Mouse (Mus musculus): ENCODE measurements around the gene Slc35f1. TPM values are rescaled to one million over a fixed set of nuclear protein-coding genes. Genes with fewer than 3 reads are reported as not detected.
"Not testable (repeated sequence)": the region's sequence is repeated elsewhere in the genome, so short reads cannot be mapped to it uniquely, and the experiment has no call there.

Slc35f1 gene
- polyA plus RNA-seq, 1 experiment from 2014 or later = 24.5 TPM

- H3K4me3 ChIP-seq = no peak overlapping the region
- H3K9me3 ChIP-seq = no peaks in the 10 kb centered on the region
- peak; percentile 81 for ATAC-seq (ENCODE audit: low read depth)
- no peaks in the 10 kb centered on the region for H3K36me3 ChIP-seq
- H3K27me3 ChIP-seq = no peaks in the 10 kb centered on the region
- 23% methylated on average over 6 of the region's 6 CpGs for WGBS
- peaks cover 35% of the 10 kb centered on the region for H3K4me1 ChIP-seq (replicated peaks)
- H3K9ac ChIP-seq = no peak overlapping the region
- H3K27ac ChIP-seq (replicated peaks) = peak overlapping the region; percentile 61
- H3K4me2 ChIP-seq = no peak overlapping the region
Observed at GRCm38 (mm10) chr10:52877263-52878021, 187.1 kb downstream of the Slc35f1 start.

- H3K4me2 ChIP-seq = no peak overlapping the region
- 40% methylated on average over 4 of the region's 4 CpGs for WGBS
- H3K27me3 ChIP-seq = no peaks in the 10 kb centered on the region
- peak; percentile 52 for ATAC-seq (ENCODE audit: low read depth)
- no peaks in the 10 kb centered on the region for H3K36me3 ChIP-seq
- no peak overlapping the region for H3K9ac ChIP-seq
- H3K4me1 ChIP-seq (replicated peaks) = peaks cover 36% of the 10 kb centered on the region
- peak overlapping the region; percentile 61 for H3K27ac ChIP-seq (replicated peaks)
- no peak overlapping the region for H3K4me3 ChIP-seq
- no peaks in the 10 kb centered on the region for H3K9me3 ChIP-seq
Observed at GRCm38 (mm10) chr10:52878093-52878801, 187.9 kb downstream of the Slc35f1 start.

DNA sequence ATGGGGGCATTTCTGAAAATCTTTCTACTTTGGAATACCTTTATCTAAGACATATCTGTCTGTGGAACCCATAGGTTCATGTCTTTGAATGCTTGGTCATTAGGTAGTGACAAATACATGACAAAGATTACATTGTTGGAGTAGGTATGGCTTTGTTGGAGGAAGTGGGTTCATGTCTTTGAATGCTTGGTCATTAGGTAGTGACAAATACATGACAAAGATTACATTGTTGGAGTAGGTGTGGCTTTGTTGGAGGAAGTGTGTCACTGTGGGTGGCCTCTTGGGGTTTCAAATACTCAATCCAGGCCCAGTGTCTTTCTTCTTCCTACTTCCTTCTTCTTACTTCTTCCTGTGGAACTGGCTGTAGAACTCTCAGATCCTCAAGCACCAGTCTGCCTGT is 206.4 kb downstream of the Slc35f1 start:
- H3K4me3 ChIP-seq; ATAC-seq (ENCODE audit: low read depth): not testable (repeated sequence)

GRCm38 (mm10) chr10:52904914-52905313 is 214.6 kb downstream of the Slc35f1 start:
- Histone ChIP-seq H3K4me1 (replicated peaks) (no peaks in the 10 kb centered on the region; the same call in 1 of the 2 replicates), H3K27ac (replicated peaks) (no peak overlapping the region; the same call in 1 of the 2 replicates), H3K9me3 (no peaks in the 10 kb centered on the region), H3K4me3 (no peak overlapping the region), H3K9ac (no peak overlapping the region), H3K27me3 (no peaks in the 10 kb centered on the region), H3K4me2 (no peak overlapping the region), H3K36me3 (no peaks in the 10 kb centered on the region)
- 80% methylated on average over 2 of the region's 2 CpGs for WGBS
- ATAC-seq (ENCODE audit: low read depth) = no peak

More for the DNA sequence above, 206.4 kb downstream of the Slc35f1 start:
- H3K36me3 ChIP-seq; H3K9me3 ChIP-seq; H3K4me1 ChIP-seq (replicated peaks); H3K27ac ChIP-seq (replicated peaks); H3K4me2 ChIP-seq; H3K9ac ChIP-seq; H3K27me3 ChIP-seq: not testable (repeated sequence)

- Histone ChIP-seq H3K9me3 (no peaks in the 10 kb centered on the region), H3K27me3 (no peaks in the 10 kb centered on the region), H3K9ac (no peak overlapping the region), H3K4me3 (no peak overlapping the region), H3K36me3 (no peaks in the 10 kb centered on the region), H3K27ac (replicated peaks) (no peak overlapping the region), H3K4me2 (no peak overlapping the region), H3K4me1 (replicated peaks) (no peaks in the 10 kb centered on the region)
- WGBS = 73% methylated on average over 2 of the region's 2 CpGs
- no peak for ATAC-seq (ENCODE audit: low read depth)
Observed at GRCm38 (mm10) chr10:52911762-52912161, 221.4 kb downstream of the Slc35f1 start.

GRCm38 (mm10) chr10:52918715-52919114 is 228.4 kb downstream of the Slc35f1 start:
- H3K36me3 ChIP-seq = no peaks in the 10 kb centered on the region
- H3K27ac ChIP-seq (replicated peaks) = no peak overlapping the region
- no peak overlapping the region for H3K4me2 ChIP-seq
- H3K4me3 ChIP-seq = no peak overlapping the region
- no peak overlapping the region for H3K9ac ChIP-seq
- ATAC-seq (ENCODE audit: low read depth) = no peak
- no peaks in the 10 kb centered on the region for H3K9me3 ChIP-seq
- no peaks in the 10 kb centered on the region for H3K27me3 ChIP-seq
- WGBS = 52% methylated on average over 5 of the region's 5 CpGs
- peaks cover 10% of the 10 kb centered on the region for H3K4me1 ChIP-seq (replicated peaks)

DNA sequence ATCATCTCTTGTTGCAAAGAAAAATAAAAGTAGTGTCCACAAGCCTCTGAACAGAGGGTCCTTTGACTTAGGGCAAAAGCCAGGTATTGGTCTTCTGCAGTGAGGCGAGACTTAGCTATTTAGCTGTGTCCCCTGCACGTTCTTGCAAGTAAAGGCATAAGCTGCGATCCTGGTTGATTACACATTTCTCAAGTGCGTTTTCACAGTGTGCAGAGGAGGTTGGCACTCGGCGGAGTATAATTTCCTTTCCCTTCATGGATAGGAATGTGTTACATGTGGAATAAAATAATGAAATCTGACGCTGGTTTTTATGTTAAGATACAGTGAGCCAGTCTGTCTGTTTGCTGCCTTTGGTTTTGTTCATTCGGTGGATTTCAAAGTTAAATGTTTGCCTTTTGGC is 232.8 kb downstream of the Slc35f1 start:
- Histone ChIP-seq H3K9ac (no peak overlapping the region), H3K36me3 (no peaks in the 10 kb centered on the region), H3K9me3 (no peaks in the 10 kb centered on the region), H3K4me1 (replicated peaks) (peaks cover 7% of the 10 kb centered on the region), H3K4me2 (no peak overlapping the region), H3K4me3 (no peak overlapping the region), H3K27ac (replicated peaks) (no peak overlapping the region), H3K27me3 (no peaks in the 10 kb centered on the region)
- 79% methylated on average over 8 of the region's 8 CpGs for WGBS
- no peak for ATAC-seq (ENCODE audit: low read depth)

GRCm38 (mm10) chr10:52926330-52926729 is 236.0 kb downstream of the Slc35f1 start:
- no peaks in the 10 kb centered on the region for H3K27me3 ChIP-seq
- 79% methylated on average over 3 of the region's 3 CpGs for WGBS
- no peaks in the 10 kb centered on the region for H3K36me3 ChIP-seq
- no peak overlapping the region for H3K9ac ChIP-seq
- H3K4me1 ChIP-seq (replicated peaks) = no peaks in the 10 kb centered on the region
- no peak overlapping the region for H3K4me2 ChIP-seq
- no peak overlapping the region for H3K4me3 ChIP-seq
- no peaks in the 10 kb centered on the region for H3K9me3 ChIP-seq
- no peak overlapping the region; the same call in 1 of the 2 replicates for H3K27ac ChIP-seq (replicated peaks)
- ATAC-seq (ENCODE audit: low read depth) = no peak

- H3K4me1 ChIP-seq (replicated peaks) = no peaks in the 10 kb centered on the region
- no peak overlapping the region for H3K9ac ChIP-seq
- no peak for ATAC-seq (ENCODE audit: low read depth)
- H3K4me2 ChIP-seq = no peak overlapping the region
- no peaks in the 10 kb centered on the region for H3K27me3 ChIP-seq
- no peaks in the 10 kb centered on the region for H3K36me3 ChIP-seq
- H3K27ac ChIP-seq (replicated peaks) = no peak overlapping the region
- no peaks in the 10 kb centered on the region for H3K9me3 ChIP-seq
- 77% methylated on average over 1 of the region's 1 CpGs for WGBS
- no peak overlapping the region for H3K4me3 ChIP-seq
Observed at GRCm38 (mm10) chr10:52932159-52932558, 241.8 kb downstream of the Slc35f1 start.

GRCm38 (mm10) chr10:52934615-52935014 is 244.3 kb downstream of the Slc35f1 start:
- Histone ChIP-seq H3K4me2 (no peak overlapping the region), H3K27me3 (no peaks in the 10 kb centered on the region), H3K9ac (no peak overlapping the region), H3K27ac (replicated peaks) (no peak overlapping the region), H3K4me1 (replicated peaks) (no peaks in the 10 kb centered on the region), H3K9me3 (no peaks in the 10 kb centered on the region), H3K36me3 (no peaks in the 10 kb centered on the region), H3K4me3 (no peak overlapping the region)
- no peak for ATAC-seq (ENCODE audit: low read depth)

DNA sequence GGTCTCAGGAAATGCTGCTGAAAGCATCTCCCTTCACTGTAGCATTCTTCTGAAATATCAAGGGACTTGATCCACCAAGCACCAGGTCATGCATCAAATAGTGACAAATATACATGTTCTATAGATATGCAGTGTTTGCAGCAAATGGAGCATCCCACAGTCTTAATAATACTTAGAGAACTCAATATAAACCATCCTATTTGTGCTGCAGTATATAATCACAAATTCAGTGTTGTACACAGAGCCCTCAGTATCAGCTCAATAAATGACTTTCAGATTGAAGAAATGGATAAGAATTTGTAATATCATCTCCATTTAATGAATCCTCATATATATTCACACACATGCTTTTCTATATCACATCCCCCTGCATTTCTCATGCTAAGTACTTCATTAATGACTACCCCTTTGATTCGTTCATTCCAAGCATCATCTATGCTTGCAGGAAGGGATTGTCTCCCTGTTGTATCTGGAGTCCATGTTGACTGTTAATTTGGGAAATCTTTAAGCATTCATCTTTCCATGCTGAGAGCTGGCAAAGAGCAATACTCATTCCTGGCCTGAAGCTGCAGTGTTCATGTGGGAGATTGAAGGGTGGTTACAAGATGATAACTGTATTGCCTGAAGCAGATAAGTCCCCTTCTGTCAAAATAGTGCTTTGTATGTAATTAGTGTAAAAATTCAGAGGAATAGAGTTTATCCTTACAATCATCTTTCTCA is 249.9 kb downstream of the Slc35f1 start:
- H3K9me3 ChIP-seq = no peaks in the 10 kb centered on the region
- peak overlapping the region; percentile 33; the same call in 1 of the 2 replicates for H3K27ac ChIP-seq (replicated peaks)
- peak; percentile 67; the same call in 1 of the 2 replicates for ATAC-seq (ENCODE audit: low read depth)
- peaks cover 5% of the 10 kb centered on the region for H3K4me1 ChIP-seq (replicated peaks)
- H3K9ac ChIP-seq = no peak overlapping the region
- H3K4me3 ChIP-seq = no peak overlapping the region
- H3K36me3 ChIP-seq = no peaks in the 10 kb centered on the region
- no peaks in the 10 kb centered on the region for H3K27me3 ChIP-seq
- WGBS = 46% methylated on average over 1 of the region's 1 CpGs
- H3K4me2 ChIP-seq = no peak overlapping the region

GRCm38 (mm10) chr10:52940831-52941216 is 250.5 kb downstream of the Slc35f1 start:
- H3K4me3 ChIP-seq = no peak overlapping the region
- H3K9ac ChIP-seq = no peak overlapping the region
- peaks cover 5% of the 10 kb centered on the region for H3K4me1 ChIP-seq (replicated peaks)
- peak; percentile 53; the same call in 1 of the 2 replicates for ATAC-seq (ENCODE audit: low read depth)
- H3K9me3 ChIP-seq = no peaks in the 10 kb centered on the region
- no peaks in the 10 kb centered on the region for H3K36me3 ChIP-seq
- H3K4me2 ChIP-seq = no peak overlapping the region
- no peaks in the 10 kb centered on the region for H3K27me3 ChIP-seq
- whole genome bisulfite sequencing = 57% methylated on average over 5 of the region's 5 CpGs
- peak overlapping the region; percentile 33; the same call in 1 of the 2 replicates for H3K27ac ChIP-seq (replicated peaks)
